Mouse (Mus musculus) heart, postnatal 4 days (tissue): ENCODE results near the gene Hebp1. TPM values are rescaled to one million over a fixed set of nuclear protein-coding genes. Genes with fewer than 3 reads are reported as not detected.

Experiments used
- DNase-seq: peaks from one replicate; pipeline ENCODE4 v3.0.0; 2021
- total RNA-seq, 2 experiments: library from RNA; stranded (reverse); gene quantifications; 2 replicates each; pipeline ENCODE4 v1.2.3; 2021

The Hebp1 gene
- total RNA-seq, 2 experiments from 2014 or later, result 45.0 to 59.6 TPM

GRCm38 (mm10) chr6:135196707-135197106, 1.1 kb downstream of the Hebp1 start:
- DNase-seq, result no peak

DNA sequence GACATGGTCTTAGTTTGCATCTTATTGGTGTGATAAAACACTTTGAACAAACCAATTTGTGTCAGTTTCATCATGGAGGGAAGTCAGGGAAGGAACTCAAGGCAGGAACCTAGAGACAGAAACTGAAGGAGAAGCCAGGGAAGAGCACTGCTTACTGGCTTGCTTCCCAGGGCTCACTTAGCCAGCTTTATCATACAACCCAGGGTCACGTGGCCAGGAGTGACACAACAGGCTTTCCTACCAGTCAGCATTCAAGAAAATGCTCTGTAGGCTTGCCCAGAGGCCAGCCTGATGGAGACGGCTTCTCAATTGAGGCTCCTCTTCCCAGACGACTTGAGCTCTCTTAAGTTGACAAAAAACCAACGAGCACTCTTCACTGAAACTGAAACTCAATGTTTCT, 2.9 kb downstream of the Hebp1 start:
- DNase-seq, result no peak

DNA sequence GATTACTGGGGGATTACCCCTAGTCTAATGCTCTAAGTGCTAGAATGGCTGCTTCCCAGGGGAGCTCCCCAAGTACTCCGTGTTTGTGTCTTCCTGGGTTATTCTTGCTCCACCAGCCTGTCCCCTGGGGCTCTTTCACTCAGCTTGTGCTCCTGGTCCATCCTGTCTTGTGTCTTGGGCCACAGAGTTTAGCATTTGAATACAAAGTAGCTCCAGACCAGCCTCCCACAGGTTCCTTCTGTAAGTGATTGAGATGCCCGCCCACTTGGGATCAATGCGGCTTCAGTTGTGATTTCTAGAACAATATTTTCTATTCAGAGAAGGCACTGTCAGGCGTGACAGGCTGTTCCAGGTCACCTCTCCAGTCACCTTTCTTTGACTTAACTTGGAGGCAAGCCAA, 4.1 kb downstream of the Hebp1 start:
- DNase-seq, result no peak

GRCm38 (mm10) chr6:135192993-135193392, 4.8 kb downstream of the Hebp1 start:
- DNase-seq, result no peak

DNA sequence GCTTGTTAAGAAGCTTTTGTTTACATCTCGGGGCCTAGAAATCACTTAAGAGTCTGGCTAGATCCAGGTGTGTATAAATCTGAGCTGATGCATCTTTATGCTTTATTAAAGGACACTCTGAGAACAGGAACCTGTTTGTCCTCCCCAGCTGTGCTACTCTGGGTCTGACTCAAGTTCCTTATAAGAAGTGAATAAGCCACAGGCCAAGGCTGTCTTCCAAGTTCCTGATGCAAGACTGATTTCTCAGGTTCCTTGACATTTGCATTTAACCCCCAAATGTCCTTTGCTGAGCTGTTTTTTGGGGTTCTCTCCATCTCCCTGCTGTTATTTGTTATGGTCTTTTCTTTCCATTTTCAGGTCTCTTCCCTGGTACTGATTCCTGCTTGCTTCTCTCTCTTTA, 5.9 kb downstream of the Hebp1 start:
- no peak for DNase-seq

DNA sequence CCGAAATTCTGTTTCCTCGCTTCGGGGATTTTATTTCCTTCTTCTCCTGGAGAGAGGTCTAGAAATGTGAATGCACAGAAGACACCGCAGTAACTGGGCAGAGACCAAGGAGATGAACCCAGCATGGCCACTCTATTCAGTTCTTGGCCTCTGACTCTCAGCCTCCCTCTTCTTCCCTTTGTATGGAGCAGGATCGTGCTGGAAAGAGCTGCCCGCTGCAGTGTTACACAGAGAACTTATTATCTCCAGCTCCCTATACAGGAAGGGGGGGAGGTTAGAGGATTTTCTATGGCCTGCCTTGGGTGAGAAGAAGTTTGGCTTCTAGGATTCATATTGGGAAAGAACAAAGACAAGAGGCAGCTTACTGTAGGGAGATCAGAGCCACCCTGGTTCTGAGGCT, 7.7 kb downstream of the Hebp1 start:
- DNase-seq, result no peak

- DNase-seq, result no peak
Measured at GRCm38 (mm10) chr6:135188629-135189028, 9.2 kb downstream of the Hebp1 start.

DNA sequence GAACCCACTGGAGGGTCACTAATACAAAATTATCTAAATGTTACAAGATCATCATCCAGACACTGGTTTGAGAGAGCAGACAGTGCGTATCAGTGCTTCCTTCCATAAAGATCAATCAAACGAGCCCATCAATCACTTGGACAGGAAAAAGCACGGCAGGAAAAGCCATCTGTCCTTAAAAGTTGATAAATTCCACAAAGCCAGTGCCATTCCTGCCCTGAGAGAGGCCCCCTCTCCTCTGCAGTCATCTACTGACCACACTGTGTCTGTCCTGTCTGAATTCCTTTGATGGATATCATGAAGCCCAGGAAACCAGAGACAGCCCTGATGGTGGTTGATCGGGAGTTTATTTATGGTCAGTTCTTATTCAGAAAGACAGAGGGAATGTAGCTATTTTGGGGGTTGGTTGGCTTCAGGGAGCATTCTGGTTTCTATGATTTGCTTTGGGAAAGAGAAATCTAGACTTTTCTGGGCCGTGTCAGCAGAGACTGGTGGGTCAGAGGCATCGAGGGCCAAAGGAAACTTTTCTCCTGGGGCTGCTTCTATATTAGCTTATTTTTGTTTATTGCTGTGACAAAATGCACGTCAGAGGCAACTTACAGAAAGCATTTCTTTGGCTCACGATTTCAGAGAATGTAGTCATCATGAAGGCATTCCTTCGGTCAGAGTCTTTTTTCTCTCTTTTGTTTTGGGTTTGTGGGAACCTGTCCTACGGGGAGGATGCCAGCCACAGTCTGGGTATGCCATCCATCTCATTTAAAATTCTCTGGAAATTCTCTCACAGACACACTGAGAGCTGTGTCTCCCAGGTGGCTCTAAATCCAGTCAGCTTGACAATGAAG, 10.5 kb downstream of the Hebp1 start:
- DNase-seq, result no peak

GRCm38 (mm10) chr6:135183961-135184360, 13.9 kb downstream of the Hebp1 start:
- DNase-seq, result no peak

DNA sequence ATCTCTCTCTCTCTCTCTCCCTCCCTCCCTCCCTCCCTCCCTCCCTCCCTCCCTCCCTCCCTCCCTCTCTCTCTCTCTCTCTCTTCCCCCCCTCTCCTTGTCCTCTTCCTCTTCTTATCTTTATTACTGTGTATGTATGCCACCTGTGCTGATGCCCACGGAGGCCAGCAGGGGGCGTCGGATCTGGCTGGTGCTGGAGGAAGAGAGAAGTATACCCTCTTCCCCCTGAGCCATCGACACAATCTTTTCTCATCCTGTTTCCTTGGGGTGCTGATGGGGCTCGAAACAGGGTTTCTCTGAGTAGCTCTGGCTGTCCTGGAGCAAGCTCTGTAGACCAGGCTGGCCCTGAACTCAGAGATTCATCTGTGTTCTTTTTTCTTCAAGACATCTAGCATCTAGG, 14.9 kb downstream of the Hebp1 start:
- DNase-seq, result no peak

- no peak for DNase-seq
Measured at GRCm38 (mm10) chr6:135178599-135178998, 19.2 kb downstream of the Hebp1 start.

GRCm38 (mm10) chr6:135177271-135177670, 20.6 kb downstream of the Hebp1 start:
- DNase-seq, result no peak

GRCm38 (mm10) chr6:135175014-135175413, 22.8 kb downstream of the Hebp1 start:
- DNase-seq, result no peak

DNA sequence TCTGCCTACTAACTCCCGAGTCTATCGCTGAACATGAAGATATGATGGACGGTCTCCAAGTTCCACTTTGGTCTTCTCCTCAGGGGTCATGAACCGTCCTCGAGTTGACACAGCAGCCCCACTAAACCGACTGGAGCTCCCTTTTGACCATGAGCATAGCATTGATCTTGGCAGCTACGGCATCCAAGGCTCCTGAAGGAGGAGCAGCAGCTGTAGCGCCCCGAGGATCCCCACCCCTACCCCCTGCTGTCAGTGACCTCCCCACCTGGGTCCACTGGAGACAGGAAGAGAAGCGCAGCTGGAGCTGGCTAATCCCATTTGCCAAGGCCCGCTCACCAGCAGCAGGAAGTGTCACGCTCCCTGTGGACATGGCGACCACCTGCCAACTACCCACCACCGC, 26.1 kb downstream of the Hebp1 start:
- DNase-seq, result no peak

GRCm38 (mm10) chr6:135169246-135169645, 28.6 kb downstream of the Hebp1 start:
- no peak for DNase-seq

- DNase-seq, result peak; percentile 16
Measured at GRCm38 (mm10) chr6:135168471-135168870, 29.4 kb downstream of the Hebp1 start.

- peak; percentile 93 for DNase-seq
Measured at GRCm38 (mm10) chr6:135167380-135168311, 30.2 kb downstream of the Hebp1 start.

GRCm38 (mm10) chr6:135166712-135167111, 31.1 kb downstream of the Hebp1 start:
- DNase-seq, result no peak

- DNase-seq, result no peak
Measured at GRCm38 (mm10) chr6:135166262-135166661, 31.6 kb downstream of the Hebp1 start.

DNA sequence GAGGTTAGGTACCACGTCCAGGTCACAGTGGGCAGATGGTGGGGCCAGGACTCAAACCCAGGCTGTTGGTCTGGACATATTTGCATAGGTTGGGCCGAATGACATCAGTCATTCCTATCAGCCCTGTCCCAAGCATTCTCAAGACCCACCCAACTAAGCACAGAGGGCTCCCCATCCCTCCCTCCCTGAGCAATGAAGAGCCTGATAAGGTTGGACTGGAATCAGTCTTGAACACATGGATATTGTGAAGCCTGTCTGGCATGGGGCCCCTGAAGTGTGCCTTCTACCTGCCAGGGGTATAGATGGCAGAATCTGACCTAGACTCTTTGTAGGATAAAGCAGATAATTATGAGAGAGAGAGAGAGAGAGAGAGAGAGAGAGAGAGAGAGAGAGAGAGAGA, 32.1 kb downstream of the Hebp1 start:
- DNase-seq, result no peak

GRCm38 (mm10) chr6:135165191-135165590, 32.6 kb downstream of the Hebp1 start:
- no peak for DNase-seq

DNA sequence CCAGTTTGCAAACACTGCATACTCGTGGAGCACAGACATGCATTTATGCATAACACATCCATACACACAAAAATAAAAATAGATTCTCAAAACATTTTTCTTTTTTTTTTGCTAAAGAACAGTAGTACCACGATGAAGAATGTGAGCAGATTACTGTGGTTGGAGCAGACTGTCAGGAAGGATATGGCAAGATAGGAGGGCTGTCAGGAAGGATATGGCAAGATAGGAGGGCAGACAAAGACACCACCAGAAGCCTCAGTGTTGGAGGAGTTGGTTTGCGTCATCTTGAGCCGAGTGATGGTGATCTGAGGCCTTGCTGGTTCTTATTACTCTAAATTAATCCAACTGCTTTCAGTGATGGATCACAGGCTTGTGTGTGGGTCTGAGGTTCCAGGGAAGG, 35.0 kb downstream of the Hebp1 start:
- DNase-seq, result no peak

- no peak for DNase-seq
Measured at GRCm38 (mm10) chr6:135162311-135162710, 35.5 kb downstream of the Hebp1 start.

DNA sequence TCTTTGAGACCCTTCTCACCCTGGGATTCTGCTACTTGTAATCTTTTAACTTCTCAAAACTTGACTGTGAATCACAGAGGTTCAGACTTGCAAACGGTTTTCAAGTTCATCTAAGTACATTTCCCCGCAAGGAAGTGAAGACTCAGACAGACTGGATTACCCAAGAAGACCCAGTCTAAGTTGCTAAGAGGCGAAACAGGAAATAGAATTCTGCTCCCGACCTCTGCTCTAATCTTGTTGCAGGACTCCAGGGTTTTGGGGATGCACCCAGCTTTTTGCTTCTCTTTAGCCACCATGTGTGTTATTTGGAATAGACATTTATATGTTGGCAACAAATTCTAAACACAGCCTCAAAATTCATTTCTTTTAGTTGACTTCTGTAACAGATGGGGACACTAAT, 36.5 kb downstream of the Hebp1 start:
- no peak for DNase-seq
